Mouse (Mus musculus): ENCODE measurements around the gene Rab5b. TPM values are rescaled to one million over a fixed set of nuclear protein-coding genes. Genes with fewer than 3 reads are reported as not detected.

Rab5b gene
- polyA plus RNA-seq, 1 experiment from 2014 or later = 128 TPM

GRCm38 (mm10) chr10:128703895-128704294 is 7.8 kb upstream of the Rab5b start, which contains the start of gene Pmel:
TSS of gene Pmel (plus strand) at chr10:128704195.
- peak within 1 kb of the TSS; percentile 60; the same call in 1 of the 2 replicates for H3K27ac ChIP-seq (ENCODE audit: low read length)
- H3K27me3 ChIP-seq (ENCODE audit: control insufficient read depth, insufficient read depth, low read depth, low read length) = no peaks in the 10 kb centered on the region
- peak within 1 kb of the TSS; percentile 51 for H3K4me3 ChIP-seq (ENCODE audit: low read depth, low read length)
- H3K4me2 ChIP-seq (ENCODE audit: low read length) = peak within 1 kb of the TSS; percentile 88
- H3K9ac ChIP-seq (ENCODE audit: low read depth, low read length) = peak within 1 kb of the TSS; percentile 59
- H3K9me3 ChIP-seq (replicated peaks; ENCODE audit: control insufficient read depth, low read length, poor library complexity, severe bottlenecking) = no peaks in the 10 kb centered on the region
- no peaks in the 10 kb centered on the region for H3K36me3 ChIP-seq (ENCODE audit: control insufficient read depth, insufficient read depth, low read length)
- WGBS = 22% methylated on average over 4 of the region's 4 CpGs
- no peak for ATAC-seq
- peaks cover 4% of the 10 kb centered on the region; the same call in 1 of the 2 replicates for H3K4me1 ChIP-seq (ENCODE audit: control insufficient read depth, insufficient read depth, low read length)

- Histone ChIP-seq H3K9me3 (replicated peaks; ENCODE audit: control insufficient read depth, low read length, poor library complexity, severe bottlenecking) (no peaks in the 10 kb centered on the region), H3K9ac (ENCODE audit: low read depth, low read length) (no peak overlapping the region)
Measured at GRCm38 (mm10) chr10:128702328-128703007, 6.4 kb upstream of the Rab5b start.

GRCm38 (mm10) chr10:128700712-128701111 is 4.6 kb upstream of the Rab5b start:
- Histone ChIP-seq H3K4me3 (ENCODE audit: low read depth, low read length) (no peak overlapping the region), H3K27me3 (ENCODE audit: control insufficient read depth, insufficient read depth, low read depth, low read length) (no peaks in the 10 kb centered on the region), H3K4me2 (ENCODE audit: low read length) (no peak overlapping the region), H3K9me3 (replicated peaks; ENCODE audit: control insufficient read depth, low read length, poor library complexity, severe bottlenecking) (no peaks in the 10 kb centered on the region), H3K9ac (ENCODE audit: low read depth, low read length) (no peak overlapping the region), H3K4me1 (ENCODE audit: control insufficient read depth, insufficient read depth, low read length) (peaks cover 6% of the 10 kb centered on the region; the same call in 1 of the 2 replicates), H3K36me3 (ENCODE audit: control insufficient read depth, insufficient read depth, low read length) (no peaks in the 10 kb centered on the region), H3K27ac (ENCODE audit: low read length) (no peak overlapping the region)
- ATAC-seq = no peak
- 75% methylated on average over 5 of the region's 5 CpGs for WGBS

More at GRCm38 (mm10) chr10:128702328-128703007, 6.4 kb upstream of the Rab5b start:
- Histone ChIP-seq H3K4me3 (ENCODE audit: low read depth, low read length) (no peak overlapping the region), H3K36me3 (ENCODE audit: control insufficient read depth, insufficient read depth, low read length) (no peaks in the 10 kb centered on the region), H3K4me2 (ENCODE audit: low read length) (no peak overlapping the region), H3K27me3 (ENCODE audit: control insufficient read depth, insufficient read depth, low read depth, low read length) (no peaks in the 10 kb centered on the region), H3K4me1 (ENCODE audit: control insufficient read depth, insufficient read depth, low read length) (peaks cover 4% of the 10 kb centered on the region; the same call in 1 of the 2 replicates), H3K27ac (ENCODE audit: low read length) (no peak overlapping the region)
- ATAC-seq = no peak
- 79% methylated on average over 6 of the region's 6 CpGs for WGBS

- Histone ChIP-seq H3K36me3 (ENCODE audit: control insufficient read depth, insufficient read depth, low read length) (no peaks in the 10 kb centered on the region), H3K9ac (ENCODE audit: low read depth, low read length) (no peak overlapping the region), H3K9me3 (replicated peaks; ENCODE audit: control insufficient read depth, low read length, poor library complexity, severe bottlenecking) (no peaks in the 10 kb centered on the region), H3K27me3 (ENCODE audit: control insufficient read depth, insufficient read depth, low read depth, low read length) (no peaks in the 10 kb centered on the region), H3K4me2 (ENCODE audit: low read length) (no peak overlapping the region), H3K4me3 (ENCODE audit: low read depth, low read length) (no peak overlapping the region), H3K27ac (ENCODE audit: low read length) (no peak overlapping the region), H3K4me1 (ENCODE audit: control insufficient read depth, insufficient read depth, low read length) (peaks cover 10% of the 10 kb centered on the region)
- no peak for ATAC-seq
- 88% methylated on average over 11 of the region's 11 CpGs for WGBS
Measured at GRCm38 (mm10) chr10:128699611-128700010, 3.5 kb upstream of the Rab5b start.

- no peak for ATAC-seq
- Histone ChIP-seq H3K4me3 (ENCODE audit: low read depth, low read length) (no peak overlapping the region), H3K9ac (ENCODE audit: low read depth, low read length) (no peak overlapping the region), H3K9me3 (replicated peaks; ENCODE audit: control insufficient read depth, low read length, poor library complexity, severe bottlenecking) (no peaks in the 10 kb centered on the region), H3K27me3 (ENCODE audit: control insufficient read depth, insufficient read depth, low read depth, low read length) (no peaks in the 10 kb centered on the region), H3K36me3 (ENCODE audit: control insufficient read depth, insufficient read depth, low read length) (no peaks in the 10 kb centered on the region), H3K4me2 (ENCODE audit: low read length) (no peak overlapping the region), H3K27ac (ENCODE audit: low read length) (no peak overlapping the region), H3K4me1 (ENCODE audit: control insufficient read depth, insufficient read depth, low read length) (peaks cover 12% of the 10 kb centered on the region)
- WGBS = 85% methylated on average over 5 of the region's 5 CpGs
Measured at GRCm38 (mm10) chr10:128699006-128699405, 2.9 kb upstream of the Rab5b start.

DNA sequence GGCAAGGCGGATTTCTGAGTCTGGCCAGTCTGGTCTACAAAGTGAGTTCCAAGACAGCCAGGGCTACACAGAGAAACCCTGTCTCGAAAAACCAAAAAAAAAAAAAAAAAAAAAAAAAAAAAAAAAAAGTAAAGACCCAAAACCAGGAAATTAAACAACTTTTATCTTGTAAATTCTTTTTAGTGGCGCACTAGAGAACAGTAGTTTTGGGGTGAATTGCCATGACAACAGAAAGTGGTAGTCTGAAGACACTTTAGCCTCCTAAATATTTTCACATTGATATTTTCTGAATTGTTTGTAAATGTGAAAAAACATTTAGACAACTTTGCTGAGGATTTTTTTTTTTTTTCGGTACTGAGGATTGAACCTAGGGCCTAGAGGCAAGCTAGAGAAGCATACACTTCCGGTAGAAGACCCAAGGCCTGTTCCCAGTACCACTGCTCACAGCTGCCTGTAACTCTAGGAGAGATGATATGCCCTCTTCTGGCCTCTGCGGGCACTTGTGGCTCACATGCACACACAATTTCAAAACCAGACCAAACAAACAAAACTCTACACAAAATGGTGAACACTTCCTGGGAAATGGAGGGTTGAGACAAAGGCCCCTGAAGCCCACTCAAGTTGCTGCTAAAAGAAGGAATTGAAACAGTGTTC is 1.1 kb upstream of the Rab5b start:
- no peak for ATAC-seq
- Histone ChIP-seq H3K4me3 (ENCODE audit: low read depth, low read length) (peak overlapping the region; percentile 44), H3K9ac (ENCODE audit: low read depth, low read length) (no peak overlapping the region), H3K4me1 (ENCODE audit: control insufficient read depth, insufficient read depth, low read length) (peaks cover 12% of the 10 kb centered on the region), H3K9me3 (replicated peaks; ENCODE audit: control insufficient read depth, low read length, poor library complexity, severe bottlenecking) (no peaks in the 10 kb centered on the region), H3K27me3 (ENCODE audit: control insufficient read depth, insufficient read depth, low read depth, low read length) (no peaks in the 10 kb centered on the region), H3K4me2 (ENCODE audit: low read length) (peak overlapping the region; percentile 73), H3K27ac (ENCODE audit: low read length) (peak overlapping the region; percentile 82; the same call in 1 of the 2 replicates), H3K36me3 (ENCODE audit: control insufficient read depth, insufficient read depth, low read length) (no peaks in the 10 kb centered on the region)
- 83% methylated on average over 6 of the region's 6 CpGs for WGBS

GRCm38 (mm10) chr10:128695411-128695991 is 563 bp downstream of the Rab5b start:
- under 1% methylated on average over 22 of the region's 22 CpGs for WGBS
- Histone ChIP-seq H3K27ac (ENCODE audit: low read length) (peak overlapping the region; percentile 98), H3K27me3 (ENCODE audit: control insufficient read depth, insufficient read depth, low read depth, low read length) (no peaks in the 10 kb centered on the region), H3K9me3 (replicated peaks; ENCODE audit: control insufficient read depth, low read length, poor library complexity, severe bottlenecking) (no peaks in the 10 kb centered on the region), H3K36me3 (ENCODE audit: control insufficient read depth, insufficient read depth, low read length) (no peaks in the 10 kb centered on the region), H3K9ac (ENCODE audit: low read depth, low read length) (peak overlapping the region; percentile 99), H3K4me3 (ENCODE audit: low read depth, low read length) (peak overlapping the region; percentile 98), H3K4me2 (ENCODE audit: low read length) (peak overlapping the region; percentile 77), H3K4me1 (ENCODE audit: control insufficient read depth, insufficient read depth, low read length) (peaks cover 12% of the 10 kb centered on the region)
- no peak for ATAC-seq

DNA sequence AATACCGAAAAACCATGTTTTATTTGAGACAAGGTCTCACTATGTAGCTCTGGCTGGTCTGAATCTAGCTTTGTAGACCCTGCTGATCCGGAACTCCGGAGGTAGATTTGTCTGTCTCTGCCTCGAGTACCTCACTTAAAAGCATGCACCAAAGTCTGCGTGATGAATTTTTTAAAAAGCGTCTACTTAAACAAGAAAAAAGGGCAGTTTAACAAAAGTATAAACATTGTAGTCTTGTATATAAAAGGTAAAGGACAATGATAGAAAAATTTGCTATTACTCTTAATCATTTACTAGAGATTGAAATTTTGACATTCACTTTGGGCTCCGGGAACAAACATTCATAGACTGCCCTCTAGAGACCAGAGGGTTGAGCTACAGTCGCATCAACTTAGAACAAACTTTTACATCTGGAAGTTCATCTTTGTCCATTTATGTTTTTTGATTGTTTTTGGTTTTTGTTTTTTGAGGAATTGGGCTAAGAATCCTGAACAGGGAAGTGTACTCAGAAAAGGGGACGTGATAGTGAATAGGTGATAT is 21.5 kb downstream of the Rab5b start:
- peak overlapping the region; percentile 65 for H3K27ac ChIP-seq (ENCODE audit: low read length)
- H3K4me2 ChIP-seq (ENCODE audit: low read length) = peak overlapping the region; percentile 76
- peak overlapping the region; percentile 78 for H3K9ac ChIP-seq (ENCODE audit: low read depth, low read length)
- H3K36me3 ChIP-seq (ENCODE audit: control insufficient read depth, insufficient read depth, low read length) = no peaks in the 10 kb centered on the region
- H3K4me3 ChIP-seq (ENCODE audit: low read depth, low read length) = peak overlapping the region; percentile 63
- H3K27me3 ChIP-seq (ENCODE audit: control insufficient read depth, insufficient read depth, low read depth, low read length) = no peaks in the 10 kb centered on the region
- H3K4me1 ChIP-seq (ENCODE audit: control insufficient read depth, insufficient read depth, low read length) = peaks cover 7% of the 10 kb centered on the region; the same call in 1 of the 2 replicates
- no peak for ATAC-seq
- 1% methylated on average over 9 of the region's 9 CpGs for WGBS
- no peaks in the 10 kb centered on the region for H3K9me3 ChIP-seq (replicated peaks; ENCODE audit: control insufficient read depth, low read length, poor library complexity, severe bottlenecking)
